Mouse (Mus musculus): ENCODE results near the gene Map2k6. TPM values are rescaled to one million over a fixed set of nuclear protein-coding genes. Genes with fewer than 3 reads are reported as not detected.
A peak's percentile ranks its signal among the peaks of the same experiment; 100 is the strongest.
"Not testable (repeated sequence)": the region's sequence is repeated elsewhere in the genome, so short reads cannot be mapped to it uniquely, and the experiment has no call there.

Gene Map2k6
- polyA plus RNA-seq (2015; fragmentation: Nextera tagmentation; extraction: Ambion mirVana): 16.9 and 17.6 TPM in 2 replicates

- WGBS: 8% methylated on average over 20 of the region's 20 CpGs
- Histone ChIP-seq H3K9ac (ENCODE audit: low read length) (peak within 1 kb of the TSS; percentile 70), H3K4me3 (replicated peaks; ENCODE audit: low read length) (peak within 1 kb of the TSS; percentile 66), H3K9me3 (replicated peaks; ENCODE audit: control insufficient read depth, low read length) (no peaks in the 10 kb centered on the region), H3K27ac (ENCODE audit: low read length) (peak within 1 kb of the TSS; percentile 52), H3K36me3 (ENCODE audit: control insufficient read depth, insufficient read depth, low read length) (no peaks in the 10 kb centered on the region), H3K4me2 (ENCODE audit: low read depth, low read length) (peak within 1 kb of the TSS; percentile 63), H3K27me3 (ENCODE audit: control insufficient read depth, insufficient read depth, low read length) (no peaks in the 10 kb centered on the region), H3K4me1 (ENCODE audit: control insufficient read depth, insufficient read depth, low read length) (peaks cover 17% of the 10 kb centered on the region)
- ATAC-seq (ENCODE audit: insufficient read depth, low FRiP score): peak; percentile 93
Observed at GRCm38 (mm10) chr11:110398553-110399239, at the start of gene Map2k6. TSS of gene Map2k6 (plus strand) at chr11:110399122.

GRCm38 (mm10) chr11:110354261-110354660, 44.7 kb upstream of the Map2k6 start:
- 75% methylated on average over 9 of the region's 9 CpGs for WGBS
- no peak overlapping the region for H3K4me2 ChIP-seq (ENCODE audit: low read depth, low read length)
- no peak overlapping the region for H3K9ac ChIP-seq (ENCODE audit: low read length)
- H3K27ac ChIP-seq (ENCODE audit: low read length): no peak overlapping the region
- H3K4me3 ChIP-seq (replicated peaks; ENCODE audit: low read length): no peak overlapping the region
- H3K4me1 ChIP-seq (ENCODE audit: control insufficient read depth, insufficient read depth, low read length): no peaks in the 10 kb centered on the region
- ATAC-seq (ENCODE audit: insufficient read depth, low FRiP score): no peak
- H3K36me3 ChIP-seq (ENCODE audit: control insufficient read depth, insufficient read depth, low read length): no peaks in the 10 kb centered on the region
- H3K27me3 ChIP-seq (ENCODE audit: control insufficient read depth, insufficient read depth, low read length): no peaks in the 10 kb centered on the region
- H3K9me3 ChIP-seq (replicated peaks; ENCODE audit: control insufficient read depth, low read length): no peaks in the 10 kb centered on the region

- not testable (repeated sequence) for H3K9ac ChIP-seq (ENCODE audit: low read length); H3K4me1 ChIP-seq (ENCODE audit: control insufficient read depth, insufficient read depth, low read length); H3K27ac ChIP-seq (ENCODE audit: low read length); H3K9me3 ChIP-seq (replicated peaks; ENCODE audit: control insufficient read depth, low read length); H3K4me2 ChIP-seq (ENCODE audit: low read depth, low read length); H3K27me3 ChIP-seq (ENCODE audit: control insufficient read depth, insufficient read depth, low read length); H3K36me3 ChIP-seq (ENCODE audit: control insufficient read depth, insufficient read depth, low read length); ATAC-seq (ENCODE audit: insufficient read depth, low FRiP score); H3K4me3 ChIP-seq (replicated peaks; ENCODE audit: low read length)
- 85% methylated on average over 9 of the region's 9 CpGs for WGBS
Observed at GRCm38 (mm10) chr11:110355131-110355530, 43.8 kb upstream of the Map2k6 start.

- Histone ChIP-seq H3K27ac (ENCODE audit: low read length) (no peak overlapping the region), H3K9me3 (replicated peaks; ENCODE audit: control insufficient read depth, low read length) (peaks cover 6% of the 10 kb centered on the region; the same call in 1 of the 2 replicates), H3K4me3 (replicated peaks; ENCODE audit: low read length) (no peak overlapping the region), H3K9ac (ENCODE audit: low read length) (no peak overlapping the region), H3K4me1 (ENCODE audit: control insufficient read depth, insufficient read depth, low read length) (no peaks in the 10 kb centered on the region), H3K27me3 (ENCODE audit: control insufficient read depth, insufficient read depth, low read length) (no peaks in the 10 kb centered on the region), H3K36me3 (ENCODE audit: control insufficient read depth, insufficient read depth, low read length) (no peaks in the 10 kb centered on the region), H3K4me2 (ENCODE audit: low read depth, low read length) (no peak overlapping the region)
- no peak for ATAC-seq (ENCODE audit: insufficient read depth, low FRiP score)
- 64% methylated on average over 16 of the region's 16 CpGs for WGBS
Observed at GRCm38 (mm10) chr11:110357756-110358551, 41.0 kb upstream of the Map2k6 start.

- no peak overlapping the region for H3K27ac ChIP-seq (ENCODE audit: low read length)
- H3K27me3 ChIP-seq (ENCODE audit: control insufficient read depth, insufficient read depth, low read length): no peaks in the 10 kb centered on the region
- 0 out of 2 replicates have a peak, but pooled peaks cover 4% of the 10 kb centered on the region for H3K4me1 ChIP-seq (ENCODE audit: control insufficient read depth, insufficient read depth, low read length)
- H3K36me3 ChIP-seq (ENCODE audit: control insufficient read depth, insufficient read depth, low read length): no peaks in the 10 kb centered on the region
- H3K4me3 ChIP-seq (replicated peaks; ENCODE audit: low read length): no peak overlapping the region
- ATAC-seq (ENCODE audit: insufficient read depth, low FRiP score): no peak
- no peak overlapping the region for H3K4me2 ChIP-seq (ENCODE audit: low read depth, low read length)
- H3K9ac ChIP-seq (ENCODE audit: low read length): no peak overlapping the region
- WGBS: 77% methylated on average over 3 of the region's 3 CpGs
- H3K9me3 ChIP-seq (replicated peaks; ENCODE audit: control insufficient read depth, low read length): no peaks in the 10 kb centered on the region
Observed at GRCm38 (mm10) chr11:110365016-110365415, 33.9 kb upstream of the Map2k6 start.

GRCm38 (mm10) chr11:110366902-110367301, 32.0 kb upstream of the Map2k6 start:
- 77% methylated on average over 3 of the region's 3 CpGs for WGBS
- no peak for ATAC-seq (ENCODE audit: insufficient read depth, low FRiP score)
- Histone ChIP-seq H3K36me3 (ENCODE audit: control insufficient read depth, insufficient read depth, low read length) (no peaks in the 10 kb centered on the region), H3K4me3 (replicated peaks; ENCODE audit: low read length) (no peak overlapping the region), H3K9me3 (replicated peaks; ENCODE audit: control insufficient read depth, low read length) (no peaks in the 10 kb centered on the region), H3K4me1 (ENCODE audit: control insufficient read depth, insufficient read depth, low read length) (0 out of 2 replicates have a peak, but pooled peaks cover 4% of the 10 kb centered on the region), H3K9ac (ENCODE audit: low read length) (no peak overlapping the region), H3K4me2 (ENCODE audit: low read depth, low read length) (no peak overlapping the region), H3K27ac (ENCODE audit: low read length) (no peak overlapping the region), H3K27me3 (ENCODE audit: control insufficient read depth, insufficient read depth, low read length) (no peaks in the 10 kb centered on the region)

- no peak overlapping the region for H3K9ac ChIP-seq (ENCODE audit: low read length)
- no peaks in the 10 kb centered on the region for H3K9me3 ChIP-seq (replicated peaks; ENCODE audit: control insufficient read depth, low read length)
- no peaks in the 10 kb centered on the region for H3K36me3 ChIP-seq (ENCODE audit: control insufficient read depth, insufficient read depth, low read length)
- no peaks in the 10 kb centered on the region for H3K27me3 ChIP-seq (ENCODE audit: control insufficient read depth, insufficient read depth, low read length)
- no peak overlapping the region for H3K27ac ChIP-seq (ENCODE audit: low read length)
- ATAC-seq (ENCODE audit: insufficient read depth, low FRiP score): no peak
- no peak overlapping the region for H3K4me2 ChIP-seq (ENCODE audit: low read depth, low read length)
- WGBS: 84% methylated on average over 13 of the region's 13 CpGs
- no peak overlapping the region for H3K4me3 ChIP-seq (replicated peaks; ENCODE audit: low read length)
- H3K4me1 ChIP-seq (ENCODE audit: control insufficient read depth, insufficient read depth, low read length): 0 out of 2 replicates have a peak, but pooled peaks cover 4% of the 10 kb centered on the region
Observed at GRCm38 (mm10) chr11:110367638-110368037, 31.3 kb upstream of the Map2k6 start.

GRCm38 (mm10) chr11:110369312-110370019, 29.5 kb upstream of the Map2k6 start:
- 0 out of 2 replicates have a peak, but pooled peaks cover 4% of the 10 kb centered on the region for H3K4me1 ChIP-seq (ENCODE audit: control insufficient read depth, insufficient read depth, low read length)
- ATAC-seq (ENCODE audit: insufficient read depth, low FRiP score): no peak
- H3K36me3 ChIP-seq (ENCODE audit: control insufficient read depth, insufficient read depth, low read length): no peaks in the 10 kb centered on the region
- H3K9me3 ChIP-seq (replicated peaks; ENCODE audit: control insufficient read depth, low read length): no peaks in the 10 kb centered on the region
- H3K4me3 ChIP-seq (replicated peaks; ENCODE audit: low read length): no peak overlapping the region
- H3K27me3 ChIP-seq (ENCODE audit: control insufficient read depth, insufficient read depth, low read length): no peaks in the 10 kb centered on the region
- peak overlapping the region; percentile 5 for H3K4me2 ChIP-seq (ENCODE audit: low read depth, low read length)
- H3K27ac ChIP-seq (ENCODE audit: low read length): no peak overlapping the region
- WGBS: 23% methylated on average over 15 of the region's 15 CpGs
- H3K9ac ChIP-seq (ENCODE audit: low read length): no peak overlapping the region
